Mouse (Mus musculus) embryo, embryonic 9.5 days (tissue): ENCODE results near the gene Hsph1.

ENCODE experiments used
- DNase-seq: peaks from one replicate; pipeline ENCODE4 v3.0.0-alpha.2; 2017; ENCODE audit errors: extremely low spot score

Gene Hsph1

GRCm38 (mm10) chr5:149636075-149636920 is at the start of gene Hsph1:
TSS of gene Hsph1 (minus strand) at chr5:149636376.
- DNase-seq: peak; percentile 99

DNA sequence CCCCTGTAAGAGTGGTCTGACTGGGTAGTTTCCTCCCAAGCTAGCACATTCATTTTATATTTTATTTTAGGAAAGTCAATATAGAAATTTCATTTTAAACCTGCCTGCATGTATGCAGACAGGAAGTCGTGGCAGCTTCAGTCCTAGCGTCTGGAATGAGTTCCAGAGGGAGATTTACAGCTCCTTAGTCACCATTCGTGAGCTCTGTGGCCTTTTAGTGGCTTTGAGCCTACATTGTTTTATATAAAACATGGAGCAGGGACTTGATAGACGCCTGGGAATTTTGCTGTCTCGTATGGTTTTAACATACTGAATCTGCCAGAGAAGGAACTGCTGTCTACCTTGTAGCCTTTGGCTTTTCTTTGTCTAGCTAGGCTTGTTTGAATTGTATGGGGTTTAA is 44.8 kb upstream of the Hsph1 start:
- no peak for DNase-seq

DNA sequence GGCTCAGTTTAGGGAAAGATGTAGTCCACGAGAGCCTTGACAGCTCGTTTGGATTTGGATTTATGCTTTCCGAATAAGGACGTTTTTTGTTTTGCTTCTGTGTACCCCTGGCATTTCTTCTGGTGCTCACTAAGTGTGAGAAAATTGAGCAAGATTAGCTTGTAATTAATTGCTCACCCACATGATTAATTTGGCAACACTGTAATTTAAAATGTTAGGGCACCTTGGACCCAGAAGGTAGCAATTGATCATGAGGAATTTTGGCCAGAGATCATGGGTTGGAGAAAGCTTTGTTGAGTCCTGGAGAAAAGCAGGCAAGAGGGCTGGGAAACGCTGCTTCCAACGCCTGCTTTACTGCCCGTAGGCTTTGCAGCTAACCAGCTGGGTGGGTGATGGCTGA is 43.7 kb upstream of the Hsph1 start:
- DNase-seq: no peak

GRCm38 (mm10) chr5:149679362-149679761 is 43.2 kb upstream of the Hsph1 start:
- DNase-seq: peak; percentile 31

GRCm38 (mm10) chr5:149678990-149679348 is 42.8 kb upstream of the Hsph1 start:
- peak; percentile 39 for DNase-seq

DNA sequence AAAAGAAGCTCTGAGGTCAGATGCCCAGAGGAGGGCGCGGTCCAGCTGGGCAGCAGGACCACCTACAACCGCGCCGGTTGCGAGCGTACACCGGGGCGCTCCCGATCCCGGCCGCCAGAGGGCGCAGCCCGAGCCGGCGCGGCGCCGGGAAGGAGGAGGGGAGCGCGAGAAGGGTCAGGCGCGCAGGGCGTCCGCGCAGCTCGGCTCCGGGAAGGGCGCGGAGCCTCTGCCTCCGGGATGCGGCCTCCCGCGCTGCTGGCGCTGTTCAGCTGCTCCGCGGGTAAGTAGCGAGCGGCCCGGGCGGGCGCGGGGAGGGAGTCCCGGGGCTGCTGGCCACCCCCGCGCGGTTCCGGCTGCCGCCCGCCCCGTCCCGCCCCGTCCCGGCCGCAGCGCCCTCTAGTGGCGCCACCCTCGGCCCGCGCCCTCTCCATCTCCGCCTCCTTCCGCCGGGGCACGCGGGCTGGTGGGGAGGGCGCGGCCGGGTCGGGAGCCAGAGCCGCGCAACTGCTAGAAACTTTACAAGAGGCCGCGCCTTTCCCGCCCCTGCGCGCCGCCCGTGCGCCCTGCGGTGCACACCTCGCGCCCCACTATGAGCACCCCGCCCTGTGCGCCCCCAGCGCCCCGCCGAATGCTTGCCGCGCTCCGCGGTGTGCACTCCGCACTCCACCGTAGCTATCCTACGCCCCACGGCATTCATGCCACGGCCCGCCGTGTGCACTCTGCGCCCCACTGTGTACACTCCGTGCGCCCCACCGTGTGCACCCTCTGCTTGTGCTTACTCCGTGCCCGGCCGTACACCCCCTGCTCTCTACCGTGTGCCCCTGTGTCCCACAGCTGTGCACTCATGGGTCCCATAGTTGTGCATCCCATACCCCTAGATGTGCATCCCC is 42.2 kb upstream of the Hsph1 start, which contains the start of gene B3glct:
Gene B3glct (plus strand): TSS at position 131 of the 890 bp plus-strand sequence.
- DNase-seq: peak; percentile 90

DNA sequence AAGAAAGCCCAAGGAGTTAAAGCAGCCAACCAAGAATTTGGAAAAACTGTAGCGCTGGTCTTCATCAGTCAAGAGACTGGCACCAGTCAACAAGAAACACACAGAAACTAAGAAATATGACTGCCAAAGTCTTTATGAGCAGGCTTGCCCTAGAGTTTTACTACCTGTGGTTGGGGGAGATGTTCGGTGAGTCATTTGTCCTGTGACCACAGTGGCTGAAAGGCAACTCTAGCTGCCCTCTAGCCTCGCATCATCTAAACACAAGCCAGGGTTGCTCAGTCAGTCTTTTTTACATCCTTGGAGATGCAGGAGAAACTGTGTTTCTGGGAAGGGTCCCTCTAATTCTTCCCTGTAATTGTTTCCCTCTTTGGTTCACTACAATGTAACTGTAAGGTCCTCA is 41.0 kb upstream of the Hsph1 start:
- no peak for DNase-seq

DNA sequence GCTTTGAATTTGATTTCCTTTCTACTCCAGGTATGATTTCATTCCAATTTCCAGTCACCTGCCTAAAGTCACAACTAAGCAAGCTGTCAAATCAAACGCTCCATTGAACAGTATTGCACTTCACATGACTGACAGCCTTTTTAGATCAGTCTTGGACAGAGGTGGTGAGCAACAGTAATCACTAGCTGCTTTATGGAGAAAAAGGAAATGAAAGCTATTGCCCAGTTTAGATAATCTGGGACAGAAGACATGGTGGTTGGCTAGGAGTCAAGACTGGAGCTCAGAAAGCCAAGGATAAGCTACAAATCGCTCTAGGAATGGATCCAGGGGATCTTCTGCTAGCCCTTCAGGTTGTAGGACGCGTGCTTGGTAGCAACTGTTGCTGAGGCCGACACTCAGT is 27.2 kb upstream of the Hsph1 start:
- DNase-seq: no peak

- DNase-seq: no peak
Observed at GRCm38 (mm10) chr5:149662980-149663379, 26.8 kb upstream of the Hsph1 start.

DNA sequence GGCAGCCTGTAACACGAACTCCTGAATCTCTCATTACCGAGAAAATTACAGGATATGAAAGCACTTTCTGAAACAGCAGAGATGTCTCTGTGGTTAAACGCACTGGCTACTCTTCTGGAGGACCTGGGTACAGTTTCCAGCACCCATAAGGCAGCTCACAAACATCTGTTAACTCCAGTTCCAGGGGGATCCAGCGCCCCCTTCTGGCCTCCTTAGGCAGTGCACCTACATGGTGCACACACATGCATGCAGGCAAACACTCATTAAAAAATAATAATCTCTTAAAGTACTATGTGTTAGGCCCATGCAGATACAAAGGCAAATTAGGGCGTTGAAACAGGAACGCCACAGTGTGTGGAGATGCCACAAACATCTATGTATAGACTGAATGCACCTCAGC is 25.3 kb upstream of the Hsph1 start:
- DNase-seq: no peak

GRCm38 (mm10) chr5:149659414-149659780 is 23.2 kb upstream of the Hsph1 start:
- DNase-seq: no peak

DNA sequence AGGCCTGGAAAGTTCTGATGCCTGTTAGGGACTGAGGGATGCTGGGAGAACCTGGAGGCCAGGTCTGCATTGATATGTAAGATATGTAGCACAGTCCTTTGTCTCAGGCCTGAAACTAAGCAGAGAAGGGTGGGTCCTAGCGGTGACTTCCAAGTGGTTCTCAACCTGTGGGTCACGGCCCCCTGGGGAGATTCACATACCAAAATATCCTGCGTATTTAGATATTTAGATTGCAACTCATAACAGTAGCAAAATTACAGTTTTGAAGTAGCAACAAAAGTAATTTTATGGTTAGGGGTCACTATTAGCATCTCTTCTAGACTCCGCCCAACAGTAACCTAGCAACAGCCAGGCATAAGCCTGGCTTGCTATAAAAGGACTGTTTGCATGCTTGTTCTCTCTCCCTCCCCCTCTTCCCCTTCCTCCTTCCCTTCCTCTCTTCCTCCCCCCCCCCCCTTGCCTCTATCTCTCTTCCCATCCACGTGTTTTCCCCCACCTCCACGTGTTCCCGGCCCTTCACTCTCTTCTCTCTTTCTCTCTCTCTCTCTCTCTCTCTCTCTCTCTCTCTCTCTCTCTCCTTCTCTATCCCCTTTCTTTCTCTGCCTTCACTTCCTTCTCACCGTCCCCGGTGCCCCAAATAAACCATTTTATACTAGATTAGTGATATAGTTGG is 22.7 kb upstream of the Hsph1 start:
- DNase-seq: no peak

GRCm38 (mm10) chr5:149658022-149658421 is 21.8 kb upstream of the Hsph1 start:
- no peak for DNase-seq

GRCm38 (mm10) chr5:149655636-149656035 is 19.5 kb upstream of the Hsph1 start:
- DNase-seq: no peak

- DNase-seq: no peak
Observed at GRCm38 (mm10) chr5:149650179-149650553, 14.0 kb upstream of the Hsph1 start.

GRCm38 (mm10) chr5:149649499-149650178 is 13.5 kb upstream of the Hsph1 start:
- DNase-seq: no peak

DNA sequence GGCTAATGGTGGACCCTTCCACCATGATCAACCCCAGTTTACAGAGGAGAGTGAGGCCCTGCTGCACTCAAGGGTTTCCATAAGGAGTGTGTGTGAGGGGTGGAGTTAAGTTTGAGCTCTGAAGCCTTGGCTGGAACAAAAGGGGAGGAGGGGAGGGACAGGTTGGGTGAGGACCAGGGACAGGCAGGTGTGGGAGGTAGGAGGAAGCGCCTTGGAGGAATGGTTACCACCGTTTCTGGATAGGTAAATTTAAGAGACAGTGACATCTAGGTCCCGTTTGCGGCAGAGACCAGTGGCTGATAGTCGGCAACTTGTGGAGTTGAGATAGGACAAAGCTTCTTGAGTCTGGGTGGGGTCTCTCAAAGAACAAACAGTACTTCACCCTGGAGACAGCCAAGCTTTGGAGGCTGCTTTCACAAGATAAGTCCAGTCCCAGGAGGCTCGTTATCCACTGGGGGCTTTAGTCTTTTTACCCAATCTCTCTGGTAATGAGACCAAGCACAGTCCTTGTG is 12.8 kb upstream of the Hsph1 start:
- no peak for DNase-seq

DNA sequence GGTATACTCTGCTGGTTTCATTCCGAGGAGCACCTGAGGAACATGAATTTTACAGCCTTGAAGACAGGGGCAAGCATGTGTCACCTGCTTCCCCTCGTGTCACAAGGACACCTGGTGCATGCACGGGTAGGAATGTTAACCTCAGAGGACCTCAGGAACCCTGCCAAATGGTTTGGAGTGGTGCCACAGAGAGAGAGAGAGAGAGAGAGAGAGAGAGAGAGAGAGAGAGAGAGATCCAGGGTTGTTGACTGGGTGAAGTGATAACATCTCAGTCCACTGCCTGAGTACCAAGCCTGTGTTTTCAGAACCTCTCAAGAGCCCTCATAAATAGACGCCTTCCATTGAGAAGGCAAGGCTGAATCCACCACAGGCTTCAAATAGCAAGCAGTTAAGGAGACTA is 12.0 kb upstream of the Hsph1 start:
- DNase-seq: no peak

GRCm38 (mm10) chr5:149647367-149648115 is 11.4 kb upstream of the Hsph1 start:
- no peak for DNase-seq

DNA sequence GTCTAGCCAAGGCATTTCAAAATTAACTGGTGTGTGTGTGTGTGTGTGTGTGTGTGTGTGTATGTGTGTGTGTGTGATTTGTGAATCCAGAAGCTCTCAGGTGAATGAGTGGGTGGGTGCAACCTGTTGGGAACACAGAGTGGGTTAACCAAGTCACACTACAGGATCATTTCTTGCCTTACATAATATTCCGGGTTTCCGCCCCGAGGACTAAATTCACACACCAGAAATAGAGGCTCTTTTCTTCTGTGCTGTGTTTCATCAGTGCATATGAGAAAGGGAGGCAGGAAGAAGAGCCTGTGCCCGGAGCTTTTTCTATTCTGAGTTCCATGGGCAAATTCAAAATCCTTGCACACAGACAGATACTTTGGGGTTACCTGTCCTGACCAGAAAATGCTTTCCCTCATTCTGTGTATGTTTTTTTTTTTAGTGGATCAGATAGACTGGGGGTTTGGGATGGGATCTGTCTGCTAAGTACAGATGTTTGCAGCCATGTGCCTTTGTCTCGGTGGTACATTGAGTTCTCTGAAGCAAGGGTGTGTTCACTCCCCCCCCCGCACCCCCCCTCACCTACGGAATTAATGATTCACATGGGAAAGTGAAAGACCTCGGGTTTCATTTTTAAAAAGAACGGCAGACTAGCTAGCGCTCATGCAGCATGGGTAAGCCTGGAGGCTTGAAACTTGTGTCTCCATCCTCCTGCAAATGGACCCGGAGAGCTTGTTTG is 6.8 kb upstream of the Hsph1 start:
- DNase-seq: no peak
